Mouse (Mus musculus) kidney, postnatal 36 days (tissue): ENCODE measurements around the gene Gtf2h1.
"Not testable (repeated sequence)": the region's sequence is repeated elsewhere in the genome, so short reads cannot be mapped to it uniquely, and the experiment has no call there.

Experiments
- DNase-seq, 2 experiments: peaks; one replicate each; pipeline ENCODE4 v3.0.0; 2021 to 2022; ENCODE audit warnings: mixed read lengths in 2 of 2

The Gtf2h1 gene

DNA sequence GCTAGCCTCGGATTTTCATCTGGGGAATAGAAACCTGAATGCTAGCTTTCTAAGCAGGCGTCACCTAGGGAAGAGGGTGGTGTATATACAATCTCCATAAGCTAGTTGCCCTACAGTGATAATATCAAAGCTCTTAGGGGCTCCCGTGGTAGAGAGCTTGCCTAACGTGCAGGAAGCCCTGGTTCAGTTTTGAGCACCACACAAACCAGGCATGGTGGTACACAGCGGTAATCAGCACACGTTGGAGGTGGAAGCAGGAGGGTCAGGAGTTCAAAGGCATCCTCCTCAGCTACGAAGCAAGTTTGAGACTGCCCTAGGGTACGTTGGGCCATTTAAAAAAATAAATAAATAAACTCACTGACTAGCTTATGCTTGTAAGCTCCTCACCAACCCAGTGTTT is 35.8 kb downstream of the Gtf2h1 start:
- DNase-seq, result no peak

DNA sequence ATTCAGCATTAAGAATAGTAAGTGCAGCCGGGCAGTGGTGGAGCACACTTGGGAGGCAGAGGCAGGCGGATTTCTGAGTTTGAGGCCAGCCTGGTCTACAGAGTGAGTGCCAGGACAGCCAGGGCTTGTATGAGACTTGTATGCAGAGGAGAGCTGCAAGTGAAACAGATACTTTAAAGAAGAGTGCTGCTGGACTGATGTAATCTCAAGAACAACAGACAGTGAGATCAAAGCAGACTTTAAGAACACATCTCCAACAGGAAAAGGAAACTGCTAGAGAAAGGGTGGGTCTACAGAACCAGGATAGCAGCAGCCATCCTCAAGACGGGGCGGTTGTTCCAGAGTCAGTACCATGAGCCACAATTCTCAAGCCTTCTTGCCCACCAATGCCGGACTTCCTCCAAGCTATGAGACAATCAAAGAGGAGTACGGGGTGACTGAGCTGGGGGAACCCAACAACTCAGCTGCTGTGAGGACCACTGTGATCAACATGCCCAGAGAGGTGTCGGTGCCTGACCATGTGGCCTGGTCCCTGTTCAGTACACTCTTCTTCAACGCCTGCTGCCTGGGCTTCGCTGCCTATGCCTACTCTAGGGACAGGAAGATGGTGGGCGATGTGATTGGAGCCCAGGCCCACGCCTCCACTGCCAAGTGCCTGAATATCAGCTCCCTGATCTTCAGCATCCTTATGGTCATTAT is 36.4 kb downstream of the Gtf2h1 start:
- DNase-seq, result not testable (repeated sequence)

DNA sequence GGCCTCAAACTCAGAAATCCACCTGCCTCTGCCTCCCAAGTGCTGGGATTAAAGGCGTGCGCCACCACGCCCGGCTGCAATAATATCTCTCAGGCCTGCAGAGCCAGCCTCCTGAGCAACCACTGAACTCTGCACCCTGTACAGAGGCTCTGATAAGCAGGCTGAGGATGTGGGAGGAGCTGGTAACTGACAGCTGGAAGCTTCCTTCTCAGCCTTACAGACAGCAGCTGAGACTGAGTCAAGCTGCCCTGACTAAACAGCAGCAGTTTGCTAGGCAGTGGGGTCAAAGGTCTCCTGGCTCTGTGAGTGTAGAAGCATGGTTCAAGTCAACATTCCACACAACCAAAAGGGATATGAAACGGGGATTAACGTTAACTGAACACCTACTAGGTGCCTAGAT is 37.4 kb downstream of the Gtf2h1 start:
- peak; percentile 88 to 93 for DNase-seq

DNA sequence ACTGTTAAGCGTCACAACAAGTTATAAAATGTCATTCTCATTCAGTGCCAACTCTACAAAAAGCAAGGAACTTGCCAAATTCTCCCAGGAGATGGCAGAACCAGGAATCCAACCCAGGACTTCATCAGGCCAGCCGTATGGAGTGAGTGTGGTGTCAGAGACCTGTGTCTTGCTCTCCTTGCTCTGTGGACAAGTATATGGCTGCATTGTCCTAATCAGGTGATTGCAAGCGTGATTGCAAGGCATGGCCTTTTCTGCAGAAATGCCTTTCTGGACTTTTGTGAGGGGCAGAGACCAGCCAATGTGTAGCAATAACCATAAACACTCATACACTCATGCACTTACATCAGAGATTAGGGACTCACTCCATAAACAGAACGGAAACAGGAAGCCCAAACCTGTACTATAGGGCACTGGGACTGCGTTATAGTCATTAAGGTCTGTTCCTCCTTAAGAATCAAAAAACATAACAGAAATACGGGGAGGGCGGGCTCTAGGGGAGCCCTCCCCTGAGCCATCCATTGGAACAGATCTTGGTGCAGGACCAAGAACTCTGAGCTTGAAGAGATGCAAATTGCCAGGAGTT is 37.9 kb downstream of the Gtf2h1 start:
- no peak for DNase-seq

DNA sequence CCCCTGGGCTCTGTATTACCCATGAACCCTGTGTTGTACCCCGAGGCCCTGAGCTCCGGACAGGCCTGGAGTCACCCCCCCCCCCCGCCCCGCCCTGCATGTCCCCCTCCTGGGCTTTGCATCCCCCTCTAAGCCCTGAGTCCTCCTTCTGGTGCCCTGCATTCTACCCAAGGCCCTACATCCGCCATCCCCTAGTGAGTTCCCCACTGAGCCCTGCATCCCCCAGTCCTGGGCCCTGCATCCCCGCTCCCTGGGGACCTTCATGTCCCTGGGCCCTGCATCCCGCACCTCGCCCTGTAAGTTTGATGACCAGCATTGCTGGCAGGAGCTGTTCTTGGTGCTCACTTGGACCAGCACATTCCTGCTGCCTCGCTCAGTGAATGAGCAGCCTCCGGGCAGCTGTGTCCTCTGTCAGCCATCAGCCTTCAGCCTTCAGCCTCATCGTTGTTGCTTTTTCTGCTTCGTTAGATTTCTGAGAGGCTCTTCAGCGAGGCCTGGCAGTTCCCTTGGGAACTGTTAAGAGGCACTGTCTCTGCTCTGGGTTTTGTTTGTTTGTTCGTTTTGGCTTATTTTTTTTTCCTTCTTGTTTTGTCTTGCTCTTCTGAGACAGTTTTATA is 39.2 kb downstream of the Gtf2h1 start:
- peak; percentile 37 to 44 for DNase-seq

DNA sequence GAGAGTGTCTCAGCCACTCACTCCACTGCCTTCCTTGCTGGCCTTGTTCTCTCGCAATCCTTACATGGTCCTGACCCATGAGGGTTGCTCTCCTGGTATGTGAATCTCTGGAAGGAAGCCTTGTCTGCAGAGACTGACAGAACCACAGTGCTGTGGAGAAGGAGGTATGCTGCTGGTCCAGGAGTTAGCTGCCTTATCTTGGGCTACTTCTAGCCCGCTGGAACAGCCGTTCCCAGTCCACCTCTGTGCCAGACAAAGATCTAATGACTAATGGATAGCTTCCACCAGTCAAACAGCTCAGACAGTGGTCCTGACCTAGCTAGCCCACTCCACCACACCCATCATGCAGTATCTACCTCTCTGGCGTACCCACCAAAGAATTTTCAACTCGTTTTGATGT is 40.5 kb downstream of the Gtf2h1 start:
- DNase-seq, result no peak

DNA sequence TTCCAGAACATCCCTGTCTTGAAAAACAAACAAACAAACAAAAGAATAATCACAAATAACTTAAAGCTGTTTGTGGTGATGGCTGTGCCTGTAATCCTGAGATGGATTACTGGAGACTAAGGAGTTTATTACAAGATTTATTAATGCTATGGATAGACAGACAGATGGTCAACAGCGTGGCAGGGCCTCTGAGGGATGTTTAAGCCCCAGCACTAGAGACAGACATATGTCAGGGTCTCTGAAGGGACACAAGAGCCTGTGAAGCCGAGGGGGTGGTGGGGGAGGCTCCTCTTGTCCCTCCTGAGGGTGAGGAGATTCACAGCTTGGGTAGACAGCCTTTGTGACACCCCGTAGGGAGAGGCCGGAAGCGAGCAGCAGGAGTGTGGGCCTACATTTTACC is 41.2 kb downstream of the Gtf2h1 start:
- no peak for DNase-seq

DNA sequence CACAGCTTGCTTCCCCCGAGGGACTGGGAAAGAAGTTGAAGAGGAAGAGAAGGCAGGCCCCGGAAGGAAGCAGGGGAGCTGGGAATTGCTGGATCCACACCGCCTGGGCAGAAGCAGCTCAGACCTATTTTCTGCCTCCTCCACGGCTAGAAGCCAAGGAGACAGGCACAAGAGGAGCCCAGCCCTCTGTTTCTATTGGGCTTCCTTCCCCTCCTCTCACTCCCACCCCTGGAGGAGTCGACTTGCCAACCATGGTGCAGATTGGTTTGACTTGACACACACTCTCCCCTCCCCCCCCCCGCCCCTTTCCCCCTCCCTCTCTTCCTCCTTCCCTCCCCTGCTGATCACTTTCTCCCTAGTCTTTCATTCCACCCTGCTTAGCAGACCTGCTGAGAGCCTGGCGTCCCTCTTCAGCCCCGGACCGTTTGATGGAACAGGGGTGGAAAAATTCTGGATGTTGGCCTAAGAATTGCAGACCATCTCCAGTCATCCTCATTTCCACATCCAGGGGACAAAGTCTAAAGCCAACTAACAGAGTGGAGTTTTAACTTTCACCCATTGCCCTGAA is 42.3 kb downstream of the Gtf2h1 start:
- DNase-seq, result peak; percentile 73 to 77

DNA sequence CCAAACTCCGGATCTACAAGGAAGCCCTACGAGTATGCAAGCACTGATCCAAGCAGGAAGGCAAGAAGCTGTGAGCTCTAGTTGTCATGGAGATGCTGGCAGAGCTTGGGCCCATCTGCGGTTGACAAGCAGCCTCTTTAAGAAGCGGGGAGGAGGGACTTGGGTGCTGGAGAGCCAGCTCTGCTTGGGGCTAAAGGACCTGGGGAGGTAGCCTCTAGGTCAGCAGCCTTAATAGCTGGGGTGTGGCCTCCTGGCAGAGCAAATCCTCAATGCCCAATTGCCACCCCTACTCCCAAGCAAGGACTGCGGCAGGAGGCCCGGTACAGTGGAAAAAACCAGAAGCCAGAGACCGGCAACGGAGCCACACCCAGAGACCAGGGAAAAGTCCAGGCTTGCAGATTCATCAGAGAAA is 43.0 kb downstream of the Gtf2h1 start:
- DNase-seq, result peak; percentile 84 to 92

DNA sequence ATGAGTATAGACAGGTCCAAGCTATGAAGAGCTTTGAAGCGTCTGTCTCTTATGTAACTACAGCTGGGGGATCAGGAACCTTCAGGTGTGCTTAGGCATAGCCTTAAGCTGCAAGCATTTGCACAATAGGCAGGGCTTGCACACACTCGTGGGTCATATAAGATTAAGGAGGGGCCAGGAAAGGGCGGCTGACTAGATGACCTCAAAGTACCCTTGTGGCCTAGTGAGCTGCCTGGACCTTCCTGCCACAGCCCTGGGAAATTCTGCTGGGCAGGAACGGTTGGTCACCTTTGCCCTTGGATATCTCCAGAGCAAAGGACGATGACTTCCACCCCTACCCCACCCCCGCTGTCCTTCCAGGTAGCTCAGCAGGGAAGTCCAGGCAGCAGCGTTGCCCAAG is 43.5 kb downstream of the Gtf2h1 start:
- peak; percentile 85 to 87 for DNase-seq

DNA sequence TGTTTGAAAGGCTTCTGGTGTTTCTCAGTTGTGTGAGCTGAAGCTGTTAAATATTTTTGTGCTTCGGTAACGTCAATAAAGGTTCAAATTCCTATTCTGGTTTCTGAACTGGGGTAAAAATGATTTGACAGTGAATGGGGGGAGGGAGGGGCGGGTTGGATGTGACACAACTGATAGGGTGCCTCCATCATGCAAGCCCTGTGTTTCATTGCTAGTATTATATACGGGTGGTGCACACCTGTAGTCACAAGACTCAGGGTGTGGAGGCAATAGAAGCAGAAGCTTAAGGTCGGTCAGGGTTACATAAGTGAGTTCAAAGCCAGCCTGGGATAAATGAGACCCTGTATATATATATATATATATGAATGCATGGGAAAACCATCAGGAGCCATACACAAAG is 44.0 kb downstream of the Gtf2h1 start:
- DNase-seq, result no peak

DNA sequence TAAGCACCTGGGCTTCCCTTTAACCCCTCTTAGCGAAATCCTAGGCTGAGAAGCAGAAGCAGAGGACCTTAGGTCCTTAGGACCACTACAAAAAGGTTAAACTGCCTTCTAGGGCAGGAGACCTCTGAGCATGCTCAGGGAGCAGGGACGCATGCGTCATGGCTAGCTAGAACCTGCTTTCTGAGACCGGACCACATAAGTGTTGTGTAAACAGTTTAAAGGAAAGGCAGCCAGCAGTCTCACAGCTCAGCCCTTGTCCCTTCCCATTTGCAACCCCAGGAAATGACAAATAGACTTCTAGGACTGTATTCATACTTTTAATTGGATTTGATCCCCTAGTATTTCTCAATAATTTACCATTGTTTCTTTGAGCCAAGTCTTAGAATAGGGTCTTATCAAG is 44.4 kb downstream of the Gtf2h1 start:
- DNase-seq, result peak; percentile 29 to 43

DNA sequence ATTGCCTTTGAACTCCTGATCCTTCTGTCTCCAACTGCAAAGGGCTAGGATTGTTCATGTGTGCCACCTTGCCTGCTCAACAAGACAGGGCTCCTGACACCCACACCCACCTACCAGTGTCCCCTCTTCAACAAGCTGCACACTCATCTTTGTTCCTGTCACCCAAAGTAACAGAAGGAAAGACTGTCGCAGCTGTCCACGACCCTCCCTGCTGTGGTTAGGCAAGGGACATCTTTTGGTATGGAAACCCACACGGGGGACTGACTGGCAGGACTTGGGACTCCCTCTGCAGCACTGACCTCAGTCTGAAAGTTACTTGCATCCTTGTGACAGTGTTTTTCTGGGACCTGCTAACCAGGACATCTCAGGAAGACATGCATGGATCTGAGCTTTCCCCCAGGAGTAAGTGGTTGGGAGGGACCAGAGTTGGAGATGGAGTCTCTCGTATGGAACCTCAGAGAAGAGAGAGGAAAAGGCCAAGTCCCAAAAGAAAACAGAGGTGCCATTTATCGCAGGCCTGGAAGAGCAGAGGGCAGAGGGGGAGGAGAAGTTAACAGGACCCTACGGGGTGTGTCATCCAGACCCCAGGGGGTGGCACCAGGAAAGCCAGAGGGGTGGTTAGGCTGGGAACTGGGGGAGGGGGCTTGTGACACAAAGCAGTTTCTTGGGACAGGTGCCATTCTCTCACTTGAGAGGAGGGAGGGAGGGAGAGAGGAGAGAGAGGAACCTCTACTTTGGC is 45.1 kb downstream of the Gtf2h1 start, which contains the start of gene Ldha:
Gene Ldha (plus strand): TSS at position 689 of the 739 bp plus-strand sequence.
- no peak for DNase-seq

DNA sequence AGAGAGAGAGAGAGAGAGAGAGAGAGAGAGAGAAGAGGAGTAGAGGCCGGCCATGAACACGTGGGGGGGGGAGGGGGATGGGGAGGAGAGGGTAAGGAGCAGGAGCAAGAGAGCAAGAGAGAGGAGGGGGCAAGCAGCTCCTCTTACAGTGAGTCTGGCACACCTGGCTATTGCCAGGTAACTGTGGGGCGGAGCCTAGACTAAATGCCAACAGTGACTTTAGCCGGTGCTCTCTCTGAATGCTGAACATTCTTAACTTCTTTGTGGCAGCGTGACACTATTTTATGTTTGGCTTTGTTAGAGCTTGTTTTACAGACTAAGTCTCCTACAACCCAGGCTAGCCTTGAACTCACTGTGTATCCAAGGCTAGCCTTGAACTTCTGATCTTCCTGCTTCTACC is 46.4 kb downstream of the Gtf2h1 start:
- DNase-seq, result peak; percentile 24 to 28

DNA sequence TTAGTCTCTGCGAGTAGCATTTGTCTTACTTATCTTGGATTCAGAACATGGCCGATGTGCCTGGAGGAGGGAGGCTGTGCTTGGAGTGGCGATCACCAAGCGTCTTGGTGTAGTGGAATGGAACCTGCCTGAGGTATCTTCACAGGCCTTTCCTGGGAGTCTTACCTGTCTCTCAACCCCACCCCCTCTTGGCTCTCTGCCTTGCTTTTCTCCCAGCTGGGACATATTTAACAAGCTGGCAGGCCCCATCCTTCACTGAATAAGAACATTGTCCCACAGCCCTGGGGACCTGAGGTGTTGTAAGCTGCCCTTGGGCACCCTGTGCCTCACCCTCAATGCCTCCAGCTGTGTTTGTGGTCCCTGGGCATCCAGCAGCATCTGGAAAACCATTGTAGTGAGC is 47.7 kb downstream of the Gtf2h1 start:
- DNase-seq, result peak in 1 of 2 experiments; percentile 43

DNA sequence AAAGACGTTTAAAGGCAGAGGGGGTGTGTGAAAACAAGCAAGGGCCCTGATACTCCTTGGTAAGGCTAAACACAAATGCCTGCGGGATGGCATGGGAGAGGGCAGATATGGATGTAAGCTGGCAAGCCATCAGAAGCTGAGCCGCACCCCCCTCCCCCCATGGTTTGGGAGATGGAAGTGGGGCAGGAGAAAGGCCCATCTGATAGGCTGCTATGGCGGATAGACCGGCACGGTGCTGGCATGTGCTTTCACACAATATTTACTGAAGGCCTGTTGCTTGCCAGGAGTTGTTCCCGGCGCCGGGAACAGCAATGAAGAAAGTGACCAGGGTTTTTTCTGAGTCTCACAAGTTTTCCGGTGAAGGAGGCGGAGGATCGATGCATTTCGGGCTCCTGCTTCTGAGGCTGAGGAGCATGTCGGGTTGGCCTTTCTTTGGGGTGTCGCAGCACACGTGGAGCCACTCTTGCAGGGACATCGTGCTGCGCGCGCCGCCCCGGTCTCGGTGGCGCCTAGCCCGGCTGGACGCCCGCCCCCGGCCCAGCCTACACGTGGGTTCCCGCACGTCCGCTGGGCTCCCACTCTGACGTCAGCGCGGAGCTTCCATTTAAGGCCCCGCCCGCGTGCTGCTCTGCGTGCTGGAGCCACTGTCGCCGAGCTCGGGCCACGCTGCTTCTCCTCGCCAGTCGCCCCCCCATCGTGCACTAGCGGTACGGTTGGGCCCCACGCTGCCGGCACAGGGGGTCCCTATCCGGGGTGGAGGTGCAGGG is 49.5 kb downstream of the Gtf2h1 start:
- DNase-seq, result peak; percentile 95 to 98

DNA sequence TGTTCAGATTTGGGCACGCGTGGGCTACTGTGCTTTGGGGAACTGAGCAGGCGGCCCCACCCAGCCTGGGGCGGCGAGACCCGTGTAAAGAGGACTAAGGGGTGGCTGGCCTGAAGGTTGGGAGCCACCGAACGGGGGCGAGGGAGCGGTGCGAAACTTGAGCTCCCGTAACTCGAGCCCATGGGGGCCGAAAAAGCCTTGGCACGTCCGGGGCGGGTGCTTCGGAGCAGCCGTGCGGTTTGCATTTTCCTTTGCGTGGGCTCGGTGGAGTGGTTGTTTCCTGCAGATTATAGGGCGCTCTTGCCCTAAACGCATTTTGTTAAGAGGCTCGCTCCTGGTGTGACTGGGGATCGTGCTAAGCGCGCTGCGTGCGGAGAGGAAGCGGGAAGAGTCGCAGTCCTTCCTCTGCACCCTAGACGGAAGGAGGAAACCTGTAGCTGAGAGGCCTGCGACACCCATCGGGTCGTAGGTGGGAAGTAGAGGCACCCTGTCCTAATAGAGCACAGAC is 50.1 kb downstream of the Gtf2h1 start:
- no peak for DNase-seq

DNA sequence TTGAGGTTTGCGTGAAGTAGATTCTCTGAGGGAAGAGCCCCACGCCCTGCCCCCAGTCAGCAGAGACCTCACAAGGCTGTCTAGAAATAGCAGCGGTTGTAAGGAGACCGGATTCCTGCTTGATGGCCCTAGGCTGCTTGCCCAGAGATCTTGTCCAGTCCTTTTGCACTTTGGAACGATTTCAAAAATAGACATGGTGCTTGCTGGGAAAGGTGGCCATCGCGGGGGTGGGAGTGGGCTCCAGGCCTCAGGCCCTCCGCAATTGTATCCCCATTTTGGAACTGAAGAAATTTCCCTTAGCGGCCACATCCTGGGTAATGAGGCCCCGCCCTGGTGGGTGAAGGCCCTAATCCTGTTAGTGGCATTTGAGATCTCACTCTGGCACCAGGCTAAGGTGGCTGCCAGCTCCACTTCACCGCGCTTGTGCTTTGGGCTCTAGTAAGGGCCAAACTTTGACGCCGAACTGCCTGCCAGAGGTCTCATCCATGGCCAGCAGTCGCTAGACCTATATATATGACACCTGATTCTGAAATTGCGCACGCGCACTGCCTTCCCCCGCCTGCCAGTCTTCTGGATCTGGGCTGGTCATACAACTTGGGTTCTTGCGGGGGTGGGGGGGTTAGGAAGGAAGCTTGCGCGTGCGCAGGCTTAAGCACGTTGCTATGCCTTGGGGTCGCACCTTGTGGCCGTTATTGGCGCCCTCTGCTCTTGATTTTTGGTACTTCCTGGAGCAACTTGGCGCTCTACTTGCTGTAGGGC is 50.8 kb downstream of the Gtf2h1 start:
- peak; percentile 72 to 73 for DNase-seq

DNA sequence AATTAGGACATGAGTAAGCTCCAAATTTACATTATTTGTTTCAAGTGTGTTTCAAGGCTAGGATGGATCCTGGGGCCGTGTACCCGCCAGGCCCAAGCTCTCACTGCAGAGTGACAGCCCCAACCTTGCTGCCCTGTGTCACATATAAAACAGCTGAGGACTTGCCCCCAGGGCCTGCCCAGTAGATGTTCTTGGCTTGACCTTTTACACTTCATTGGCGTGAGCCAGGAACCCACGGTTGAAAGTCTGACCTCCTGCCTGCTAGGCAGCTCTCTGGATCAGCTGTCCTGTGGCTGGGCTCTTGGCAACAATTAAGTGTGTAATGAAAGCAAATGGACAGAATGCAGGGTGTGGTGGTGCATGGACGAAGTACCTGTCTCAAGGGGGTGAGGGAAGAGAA is 53.4 kb downstream of the Gtf2h1 start:
- peak; percentile 51 to 59 for DNase-seq

DNA sequence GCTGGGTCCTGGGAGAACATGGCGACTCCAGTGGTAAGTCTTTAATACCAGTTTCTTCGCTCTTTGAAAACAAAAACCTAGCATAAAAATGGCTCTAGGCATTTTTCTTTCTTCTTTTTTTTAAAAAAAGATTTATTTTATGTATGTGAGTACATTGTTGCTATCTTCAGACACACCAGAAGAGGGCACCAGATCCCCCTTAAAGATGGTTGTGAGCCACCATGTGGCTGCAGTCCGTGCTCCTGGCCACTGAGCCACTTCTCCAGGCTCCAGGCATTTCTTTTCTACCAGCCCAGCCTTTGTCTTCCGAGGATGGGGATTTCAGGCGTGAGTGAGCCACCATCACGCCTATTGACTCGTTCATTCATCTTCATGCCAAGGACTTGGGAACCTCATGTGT is 55.1 kb downstream of the Gtf2h1 start:
- no peak for DNase-seq

DNA sequence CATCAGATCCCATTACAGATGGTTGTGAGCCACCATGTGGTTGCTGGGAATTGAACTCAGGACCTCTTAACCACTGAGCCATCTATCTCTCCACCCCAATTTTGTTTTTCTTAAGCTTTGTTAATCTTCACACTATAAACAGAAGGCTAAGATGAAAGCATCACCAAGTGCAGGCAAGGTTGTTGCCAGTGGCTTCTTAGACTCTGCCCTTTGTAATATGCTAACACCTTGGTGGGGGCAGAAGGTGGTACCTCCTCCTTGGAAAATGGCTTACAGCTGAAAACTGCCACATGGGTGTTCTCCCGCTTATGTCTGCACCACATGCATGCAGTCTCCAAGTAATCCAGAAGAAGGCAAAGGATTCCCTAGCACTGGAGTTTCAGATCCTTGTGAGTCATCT is 56.8 kb downstream of the Gtf2h1 start:
- DNase-seq, result peak; percentile 34 to 41
